Mouse (Mus musculus): ENCODE results near the gene Tmem256.

DNA sequence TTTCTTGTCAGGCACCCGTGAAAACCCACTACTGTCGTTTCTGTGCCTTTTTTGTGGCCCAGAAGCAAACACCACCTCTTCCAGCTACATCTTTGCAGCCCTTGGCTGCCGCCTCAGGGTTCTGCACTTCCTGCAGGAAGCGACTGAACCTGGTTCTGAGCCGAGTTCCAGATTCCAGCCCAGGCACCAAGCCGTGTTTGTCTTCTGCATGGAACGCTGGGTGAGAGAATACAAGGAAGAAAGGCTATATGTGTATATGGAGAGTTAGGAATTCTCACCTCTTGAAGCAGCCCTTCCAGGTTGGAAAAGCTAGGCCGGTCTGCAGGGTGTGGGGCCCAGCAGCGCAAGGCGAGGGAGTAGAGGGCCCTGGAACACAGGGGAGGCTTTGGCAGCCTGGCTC lies 16.4 kb downstream of the Tmem256 start:
- TF ChIP-seq GATA1 (IDR thresholded peaks at IDR 0.05; ENCODE audit: low read length): no peak
- TF ChIP-seq TAL1 (IDR thresholded peaks at IDR 0.05; ENCODE audit: low read length): no peak

All from erythroblast, embryonic 14.5 days (primary cell).